Mouse (Mus musculus): ENCODE measurements around the gene Zfp64. TPM values are rescaled to one million over a fixed set of nuclear protein-coding genes. Genes with fewer than 3 reads are reported as not detected.

Gene Zfp64
- polyA plus RNA-seq, 1 experiment from 2014 or later: 38.7 TPM

GRCm38 (mm10) chr2:168878158-168878557, 77.2 kb downstream of the Zfp64 start:
- ATAC-seq (replicated peaks; ENCODE audit: low FRiP score, low TSS enrichment, low read depth): no peak
- no peaks in the 10 kb centered on the region for H3K36me3 ChIP-seq (ENCODE audit: control insufficient read depth, insufficient read depth, low read length)
- peaks cover 2% of the 10 kb centered on the region; the same call in 1 of the 2 replicates for H3K4me1 ChIP-seq (replicated peaks; ENCODE audit: control insufficient read depth, insufficient read depth, low read length)
- 87% methylated on average over 4 of the region's 4 CpGs for WGBS
- DNase-seq (ENCODE audit: low spot score): no peak
- H3K4me3 ChIP-seq (ENCODE audit: low read depth, low read length): no peak overlapping the region
- no peak overlapping the region for H3K9ac ChIP-seq (ENCODE audit: low read length)
- no peak overlapping the region for H3K27ac ChIP-seq (ENCODE audit: low read depth)
- no peak overlapping the region for H3K4me2 ChIP-seq (ENCODE audit: low read length)
- no peaks in the 10 kb centered on the region for H3K27me3 ChIP-seq (replicated peaks; ENCODE audit: control insufficient read depth, insufficient read depth, low read length)
- H3K9me3 ChIP-seq (ENCODE audit: control insufficient read depth, low read length): no peaks in the 10 kb centered on the region

GRCm38 (mm10) chr2:168876631-168877030, 78.8 kb downstream of the Zfp64 start:
- Histone ChIP-seq H3K4me2 (ENCODE audit: low read length) (no peak overlapping the region), H3K9ac (ENCODE audit: low read length) (no peak overlapping the region), H3K27ac (ENCODE audit: low read depth) (no peak overlapping the region), H3K9me3 (ENCODE audit: control insufficient read depth, low read length) (no peaks in the 10 kb centered on the region), H3K4me3 (ENCODE audit: low read depth, low read length) (no peak overlapping the region), H3K4me1 (replicated peaks; ENCODE audit: control insufficient read depth, insufficient read depth, low read length) (peaks cover 17% of the 10 kb centered on the region), H3K36me3 (ENCODE audit: control insufficient read depth, insufficient read depth, low read length) (no peaks in the 10 kb centered on the region), H3K27me3 (replicated peaks; ENCODE audit: control insufficient read depth, insufficient read depth, low read length) (no peaks in the 10 kb centered on the region)
- DNase-seq (ENCODE audit: low spot score) (no peak), ATAC-seq (replicated peaks; ENCODE audit: low FRiP score, low TSS enrichment, low read depth) (no peak)
- 87% methylated on average over 10 of the region's 10 CpGs for WGBS

GRCm38 (mm10) chr2:168874498-168874897, 80.9 kb downstream of the Zfp64 start:
- no peaks in the 10 kb centered on the region for H3K27me3 ChIP-seq (replicated peaks; ENCODE audit: control insufficient read depth, insufficient read depth, low read length)
- DNase-seq (ENCODE audit: low spot score) (no peak), ATAC-seq (replicated peaks; ENCODE audit: low FRiP score, low TSS enrichment, low read depth) (no peak)
- 89% methylated on average over 6 of the region's 6 CpGs for WGBS
- no peak overlapping the region for H3K9ac ChIP-seq (ENCODE audit: low read length)
- no peak overlapping the region for H3K4me2 ChIP-seq (ENCODE audit: low read length)
- H3K36me3 ChIP-seq (ENCODE audit: control insufficient read depth, insufficient read depth, low read length): no peaks in the 10 kb centered on the region
- H3K27ac ChIP-seq (ENCODE audit: low read depth): no peak overlapping the region
- H3K9me3 ChIP-seq (ENCODE audit: control insufficient read depth, low read length): no peaks in the 10 kb centered on the region
- H3K4me3 ChIP-seq (ENCODE audit: low read depth, low read length): no peak overlapping the region
- H3K4me1 ChIP-seq (replicated peaks; ENCODE audit: control insufficient read depth, insufficient read depth, low read length): peaks cover 21% of the 10 kb centered on the region

- H3K4me3 ChIP-seq (ENCODE audit: low read depth, low read length): no peak overlapping the region
- no peaks in the 10 kb centered on the region for H3K27me3 ChIP-seq (replicated peaks; ENCODE audit: control insufficient read depth, insufficient read depth, low read length)
- H3K36me3 ChIP-seq (ENCODE audit: control insufficient read depth, insufficient read depth, low read length): no peaks in the 10 kb centered on the region
- peak overlapping the region; percentile 36 for H3K4me2 ChIP-seq (ENCODE audit: low read length)
- H3K27ac ChIP-seq (ENCODE audit: low read depth): peak overlapping the region; percentile 44; the same call in 1 of the 2 replicates
- H3K4me1 ChIP-seq (replicated peaks; ENCODE audit: control insufficient read depth, insufficient read depth, low read length): peaks cover 21% of the 10 kb centered on the region
- peak; percentile 63 for DNase-seq (ENCODE audit: low spot score)
- ATAC-seq (replicated peaks; ENCODE audit: low FRiP score, low TSS enrichment, low read depth): no peak
- no peaks in the 10 kb centered on the region for H3K9me3 ChIP-seq (ENCODE audit: control insufficient read depth, low read length)
- WGBS: 21% methylated on average over 22 of the region's 22 CpGs
- no peak overlapping the region for H3K9ac ChIP-seq (ENCODE audit: low read length)
These were observed 83.4 kb downstream of the Zfp64 start for GRCm38 (mm10) chr2:168871767-168872511.

GRCm38 (mm10) chr2:168870480-168870879, 84.9 kb downstream of the Zfp64 start:
- H3K27ac ChIP-seq (ENCODE audit: low read depth): no peak overlapping the region
- H3K9ac ChIP-seq (ENCODE audit: low read length): no peak overlapping the region
- no peak overlapping the region for H3K4me2 ChIP-seq (ENCODE audit: low read length)
- no peak overlapping the region for H3K4me3 ChIP-seq (ENCODE audit: low read depth, low read length)
- H3K4me1 ChIP-seq (replicated peaks; ENCODE audit: control insufficient read depth, insufficient read depth, low read length): peaks cover 21% of the 10 kb centered on the region
- 65% methylated on average over 4 of the region's 4 CpGs for WGBS
- DNase-seq (ENCODE audit: low spot score) (peak; percentile 66), ATAC-seq (replicated peaks; ENCODE audit: low FRiP score, low TSS enrichment, low read depth) (no peak)
- no peaks in the 10 kb centered on the region for H3K27me3 ChIP-seq (replicated peaks; ENCODE audit: control insufficient read depth, insufficient read depth, low read length)
- H3K36me3 ChIP-seq (ENCODE audit: control insufficient read depth, insufficient read depth, low read length): no peaks in the 10 kb centered on the region
- no peaks in the 10 kb centered on the region for H3K9me3 ChIP-seq (ENCODE audit: control insufficient read depth, low read length)

- no peak overlapping the region for H3K4me2 ChIP-seq (ENCODE audit: low read length)
- no peaks in the 10 kb centered on the region for H3K9me3 ChIP-seq (ENCODE audit: control insufficient read depth, low read length)
- H3K4me1 ChIP-seq (replicated peaks; ENCODE audit: control insufficient read depth, insufficient read depth, low read length): peaks cover 7% of the 10 kb centered on the region; the same call in 1 of the 2 replicates
- H3K9ac ChIP-seq (ENCODE audit: low read length): no peak overlapping the region
- H3K27me3 ChIP-seq (replicated peaks; ENCODE audit: control insufficient read depth, insufficient read depth, low read length): no peaks in the 10 kb centered on the region
- H3K4me3 ChIP-seq (ENCODE audit: low read depth, low read length): no peak overlapping the region
- DNase-seq (ENCODE audit: low spot score) (no peak), ATAC-seq (replicated peaks; ENCODE audit: low FRiP score, low TSS enrichment, low read depth) (no peak)
- WGBS: 83% methylated on average over 8 of the region's 8 CpGs
- H3K27ac ChIP-seq (ENCODE audit: low read depth): no peak overlapping the region
- no peaks in the 10 kb centered on the region for H3K36me3 ChIP-seq (ENCODE audit: control insufficient read depth, insufficient read depth, low read length)
These were observed 88.4 kb downstream of the Zfp64 start for GRCm38 (mm10) chr2:168866942-168867341.

- no peaks in the 10 kb centered on the region for H3K36me3 ChIP-seq (ENCODE audit: control insufficient read depth, insufficient read depth, low read length)
- DNase-seq (ENCODE audit: low spot score) (no peak), ATAC-seq (replicated peaks; ENCODE audit: low FRiP score, low TSS enrichment, low read depth) (no peak)
- peaks cover 2% of the 10 kb centered on the region; the same call in 1 of the 2 replicates for H3K4me1 ChIP-seq (replicated peaks; ENCODE audit: control insufficient read depth, insufficient read depth, low read length)
- no peak overlapping the region for H3K27ac ChIP-seq (ENCODE audit: low read depth)
- H3K9ac ChIP-seq (ENCODE audit: low read length): no peak overlapping the region
- H3K4me3 ChIP-seq (ENCODE audit: low read depth, low read length): no peak overlapping the region
- no peaks in the 10 kb centered on the region for H3K27me3 ChIP-seq (replicated peaks; ENCODE audit: control insufficient read depth, insufficient read depth, low read length)
- H3K4me2 ChIP-seq (ENCODE audit: low read length): no peak overlapping the region
- no peaks in the 10 kb centered on the region for H3K9me3 ChIP-seq (ENCODE audit: control insufficient read depth, low read length)
- WGBS: 83% methylated on average over 10 of the region's 10 CpGs
These were observed 89.0 kb downstream of the Zfp64 start for GRCm38 (mm10) chr2:168866436-168866835.

- H3K9me3 ChIP-seq (ENCODE audit: control insufficient read depth, low read length): no peaks in the 10 kb centered on the region
- H3K36me3 ChIP-seq (ENCODE audit: control insufficient read depth, insufficient read depth, low read length): no peaks in the 10 kb centered on the region
- H3K4me3 ChIP-seq (ENCODE audit: low read depth, low read length): no peak overlapping the region
- no peaks in the 10 kb centered on the region; the same call in 1 of the 2 replicates for H3K4me1 ChIP-seq (replicated peaks; ENCODE audit: control insufficient read depth, insufficient read depth, low read length)
- no peak for DNase-seq (ENCODE audit: low spot score)
- no peak overlapping the region for H3K27ac ChIP-seq (ENCODE audit: low read depth)
- no peak overlapping the region for H3K9ac ChIP-seq (ENCODE audit: low read length)
- 76% methylated on average over 5 of the region's 5 CpGs for WGBS
- no peak overlapping the region for H3K4me2 ChIP-seq (ENCODE audit: low read length)
- no peaks in the 10 kb centered on the region for H3K27me3 ChIP-seq (replicated peaks; ENCODE audit: control insufficient read depth, insufficient read depth, low read length)
- ATAC-seq (replicated peaks; ENCODE audit: low FRiP score, low TSS enrichment, low read depth): no peak
These were observed 90.5 kb downstream of the Zfp64 start for GRCm38 (mm10) chr2:168864905-168865304.

GRCm38 (mm10) chr2:168862694-168863093, 92.7 kb downstream of the Zfp64 start:
- Histone ChIP-seq H3K4me3 (ENCODE audit: low read depth, low read length) (no peak overlapping the region), H3K9me3 (ENCODE audit: control insufficient read depth, low read length) (no peaks in the 10 kb centered on the region), H3K4me2 (ENCODE audit: low read length) (no peak overlapping the region), H3K27me3 (replicated peaks; ENCODE audit: control insufficient read depth, insufficient read depth, low read length) (no peaks in the 10 kb centered on the region), H3K4me1 (replicated peaks; ENCODE audit: control insufficient read depth, insufficient read depth, low read length) (no peaks in the 10 kb centered on the region; the same call in 1 of the 2 replicates), H3K9ac (ENCODE audit: low read length) (no peak overlapping the region), H3K36me3 (ENCODE audit: control insufficient read depth, insufficient read depth, low read length) (no peaks in the 10 kb centered on the region), H3K27ac (ENCODE audit: low read depth) (no peak overlapping the region)
- ATAC-seq (replicated peaks; ENCODE audit: low FRiP score, low TSS enrichment, low read depth): no peak
- 44% methylated on average over 4 of the region's 4 CpGs for WGBS
- DNase-seq (ENCODE audit: low spot score): no peak

Data from intestine, embryonic 14.5 days (tissue).